In the genomic region with DNA sequence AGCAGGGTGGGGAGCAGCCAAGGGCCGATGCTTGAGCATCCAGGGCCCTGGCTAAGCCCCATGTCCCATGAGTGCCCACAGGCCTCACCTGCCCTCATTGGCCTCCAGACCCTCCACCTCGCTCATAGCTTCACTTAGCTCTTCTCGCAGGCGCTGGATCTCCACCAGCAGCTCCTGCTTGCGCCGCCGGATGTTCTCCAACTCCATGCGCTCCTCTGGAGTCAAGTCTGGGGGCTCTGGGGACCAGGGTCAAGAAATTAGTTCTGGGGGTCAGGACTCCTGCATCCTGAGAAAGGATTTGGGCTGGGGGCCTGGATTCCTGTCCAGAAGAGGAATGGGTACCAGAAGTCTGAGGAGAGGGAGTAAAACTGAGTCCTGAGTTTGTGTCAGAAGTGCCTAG, we compare ENCODE assay signal across 8 mouse cellular contexts. TPM values are rescaled to one million over a fixed set of nuclear protein-coding genes. Genes with fewer than 3 reads are reported as not detected.
A peak's percentile ranks its signal among the peaks of the same experiment; 100 is the strongest.
DNase-seq lines count a peak whose midpoint lies in the region; ATAC-seq and TF ChIP-seq lines count a peak whose summit lies in the region.

No protein-coding gene starts in this region.

- peak overlapping the region; percentile 96 for H3K4me2 ChIP-seq in liver, embryonic 13.5 days

- peaks cover 33% of the 10 kb centered on the region for H3K4me1 ChIP-seq in testis, adult 2 months (ENCODE audit: control insufficient read depth, insufficient read depth, low read length)
- peaks cover 35% of the 10 kb centered on the region for H3K4me1 ChIP-seq in liver, embryonic 13.5 days (replicated peaks)

- TF ChIP-seq CTCF in testis, adult 2 months (IDR thresholded peaks at IDR 0.05; ENCODE audit: control insufficient read depth, insufficient read depth, insufficient replicate concordance, low read depth, low read length) = no peak

- ATAC-seq in liver, embryonic 13.5 days (ENCODE audit: low read depth) = no peak

- no peaks in the 10 kb centered on the region for H3K27me3 ChIP-seq in testis, adult 2 months (ENCODE audit: control insufficient read depth, insufficient read depth, low read length)
- no peaks in the 10 kb centered on the region for H3K27me3 ChIP-seq in liver, embryonic 13.5 days

- peak overlapping the region; percentile 99 for H3K4me3 ChIP-seq in testis, adult 2 months (ENCODE audit: control insufficient read depth, low read depth, low read length)
- peak overlapping the region; percentile 99 for H3K4me3 ChIP-seq in liver, embryonic 13.5 days (replicated peaks)

- H3K9me3 ChIP-seq in liver, embryonic 13.5 days (replicated peaks) = no peaks in the 10 kb centered on the region

- peak; percentile 19 to 26 for DNase-seq in cerebellum, postnatal 14 days
- no peak for DNase-seq in cerebellum, adult 8-10 months
- DNase-seq in testis, postnatal 10 days (ENCODE audit: low spot score) = no peak
- DNase-seq in liver, embryonic 13.5 days = no peak
- DNase-seq in urinary bladder, adult 18-20 months (ENCODE audit: low spot score in 2 of 2) = no peak
- no peak for DNase-seq in right cerebral cortex, adult 18-20 months
- no peak for DNase-seq in thymus, postnatal 4 days

- peak overlapping the region; percentile 97 for H3K9ac ChIP-seq in liver, embryonic 13.5 days

- WGBS in liver, embryonic 13.5 days (ENCODE audit: insufficient replicate concordance) = 92% methylated on average over 8 of the region's 8 CpGs

- peaks cover 10% of the 10 kb centered on the region for H3K36me3 ChIP-seq in testis, adult 2 months (ENCODE audit: control insufficient read depth, insufficient read depth, low read length)
- H3K36me3 ChIP-seq in liver, embryonic 13.5 days = peaks cover 50% of the 10 kb centered on the region

- H3K27ac ChIP-seq in testis, adult 2 months (ENCODE audit: control insufficient read depth, insufficient read depth, low read depth, low read length) = peak overlapping the region; percentile 93
- no peak overlapping the region for H3K27ac ChIP-seq in liver, embryonic 13.5 days

- no peak for TF ChIP-seq POLR2A in testis, adult 2 months (IDR thresholded peaks at IDR 0.05; ENCODE audit: control insufficient read depth, low read depth, low read length)

RNA-seq across cellular contexts. Expression of gene Cyth2, which starts 1.5 kb away (rescaled TPM):
- polyA plus RNA-seq in testis, adult 2 months (2012; rRNA removed) = 149 and 166 TPM in 2 replicates
- polyA plus RNA-seq in liver, embryonic 13.5 days (2015; fragmentation: Nextera tagmentation; extraction: Ambion mirVana) = 36.1 and 36.6 TPM in 2 replicates

RNA-seq across cellular contexts. Expression of gene Kcnj14, which starts 11.7 kb away (rescaled TPM):
- polyA plus RNA-seq in testis, adult 2 months (2012; rRNA removed) = 0.06 and 0.11 TPM in 2 replicates
- 0.12 and 0.23 TPM in 2 replicates for polyA plus RNA-seq in liver, embryonic 13.5 days (2015; fragmentation: Nextera tagmentation; extraction: Ambion mirVana)

RNA-seq across cellular contexts. Expression of gene Grwd1, which starts 17.8 kb away (rescaled TPM):
- polyA plus RNA-seq in testis, adult 2 months (2012; rRNA removed) = 11.2 and 12.1 TPM in 2 replicates
- polyA plus RNA-seq in liver, embryonic 13.5 days (2015; fragmentation: Nextera tagmentation; extraction: Ambion mirVana) = 48.4 and 49.2 TPM in 2 replicates

RNA-seq across cellular contexts. Expression of gene Sult2b1, which starts 28.5 kb away (rescaled TPM):
- polyA plus RNA-seq in testis, adult 2 months (2012; rRNA removed) = 8.8 and 9.5 TPM in 2 replicates
- 0.45 and 0.68 TPM in 2 replicates for polyA plus RNA-seq in liver, embryonic 13.5 days (2015; fragmentation: Nextera tagmentation; extraction: Ambion mirVana)

RNA-seq across cellular contexts. Expression of gene Lmtk3, which starts 29.4 kb away (rescaled TPM):
- polyA plus RNA-seq in testis, adult 2 months (2012; rRNA removed) = 23.1 and 26.1 TPM in 2 replicates
- polyA plus RNA-seq in liver, embryonic 13.5 days (2015; fragmentation: Nextera tagmentation; extraction: Ambion mirVana) = not detected in 2 replicates

Comparison
In these comparisons a context has a peak if more than half of its experiments do, and no peak if none do; other contexts are left out.
1. DNase-seq: peak in cerebellum, postnatal 14 days (2 of 2); none in cerebellum, adult 8-10 months (single experiment), testis, postnatal 10 days (single experiment), liver, embryonic 13.5 days (single experiment), urinary bladder, adult 18-20 months (0 of 2), right cerebral cortex, adult 18-20 months (single experiment) and thymus, postnatal 4 days (single experiment).